Mouse (Mus musculus): Measurements from ENCODE around the gene Dagla. TPM values are rescaled to one million over a fixed set of nuclear protein-coding genes. Genes with fewer than 3 reads are reported as not detected.
A peak's percentile ranks its signal among the peaks of the same experiment; 100 is the strongest.

Dagla gene
- polyA plus RNA-seq, 1 experiment from 2014 or later: 11.5 TPM

DNA sequence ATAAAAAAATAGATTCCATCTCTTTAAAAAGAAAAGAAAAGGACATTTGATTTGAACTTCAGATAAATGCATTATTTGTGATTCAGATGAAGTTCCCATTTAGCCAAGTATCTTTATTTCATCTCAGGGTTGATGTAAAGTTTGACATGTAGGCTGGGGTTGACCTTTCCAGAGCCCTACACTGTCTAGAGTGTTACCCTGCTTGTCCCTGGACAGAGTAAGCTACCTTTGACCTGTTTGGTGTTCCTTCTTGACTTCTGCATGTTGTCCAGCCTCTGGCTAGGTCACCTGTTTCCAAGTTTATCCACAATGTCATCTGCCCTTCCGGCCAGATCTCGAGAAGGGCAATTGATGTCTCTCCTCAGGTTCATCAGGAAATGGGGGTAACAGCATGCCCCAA, 12.7 kb upstream of the Dagla start:
- H3K36me3 ChIP-seq (ENCODE audit: control insufficient read depth, insufficient read depth, low read length): no peaks in the 10 kb centered on the region
- H3K4me3 ChIP-seq (ENCODE audit: low read length): no peak overlapping the region
- H3K27me3 ChIP-seq (replicated peaks; ENCODE audit: control insufficient read depth, insufficient read depth, low read length): no peaks in the 10 kb centered on the region; the same call in 1 of the 2 replicates
- no peaks in the 10 kb centered on the region for H3K4me1 ChIP-seq (ENCODE audit: control insufficient read depth, insufficient read depth, low read depth, low read length)
- ATAC-seq: no peak
- no peak overlapping the region for H3K4me2 ChIP-seq (ENCODE audit: low read length)
- no peaks in the 10 kb centered on the region for H3K9me3 ChIP-seq (ENCODE audit: control insufficient read depth, low read length)
- H3K9ac ChIP-seq (ENCODE audit: low read depth, low read length): no peak overlapping the region
- H3K27ac ChIP-seq (ENCODE audit: low read depth, low read length): no peak overlapping the region
- 91% methylated on average over 2 of the region's 2 CpGs for WGBS

DNA sequence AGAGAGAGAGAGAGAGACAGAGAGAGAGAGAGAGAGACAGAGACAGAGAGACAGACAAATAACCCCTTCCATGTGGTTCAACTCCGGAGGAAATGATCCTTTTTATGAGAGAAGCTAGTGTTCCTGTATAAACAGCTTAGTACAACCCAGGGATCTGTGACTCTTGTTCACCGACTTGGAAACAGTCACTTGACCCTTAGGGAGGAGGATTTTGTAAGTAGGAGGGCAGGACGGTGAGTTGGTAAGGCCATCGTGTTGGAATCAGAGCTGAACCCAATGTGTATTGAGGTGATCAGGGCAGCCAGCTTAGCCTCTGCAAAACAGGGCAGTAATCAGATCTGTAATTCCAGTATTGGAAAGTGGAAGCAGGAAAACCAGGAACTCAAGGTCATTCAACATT, 12.3 kb upstream of the Dagla start:
- no peak overlapping the region for H3K27ac ChIP-seq (ENCODE audit: low read depth, low read length)
- no peaks in the 10 kb centered on the region for H3K36me3 ChIP-seq (ENCODE audit: control insufficient read depth, insufficient read depth, low read length)
- H3K9ac ChIP-seq (ENCODE audit: low read depth, low read length): no peak overlapping the region
- no peaks in the 10 kb centered on the region for H3K9me3 ChIP-seq (ENCODE audit: control insufficient read depth, low read length)
- no peak overlapping the region for H3K4me3 ChIP-seq (ENCODE audit: low read length)
- no peaks in the 10 kb centered on the region; the same call in 1 of the 2 replicates for H3K27me3 ChIP-seq (replicated peaks; ENCODE audit: control insufficient read depth, insufficient read depth, low read length)
- no peak for ATAC-seq
- no peaks in the 10 kb centered on the region for H3K4me1 ChIP-seq (ENCODE audit: control insufficient read depth, insufficient read depth, low read depth, low read length)
- H3K4me2 ChIP-seq (ENCODE audit: low read length): no peak overlapping the region
- WGBS: 76% methylated on average over 4 of the region's 4 CpGs

DNA sequence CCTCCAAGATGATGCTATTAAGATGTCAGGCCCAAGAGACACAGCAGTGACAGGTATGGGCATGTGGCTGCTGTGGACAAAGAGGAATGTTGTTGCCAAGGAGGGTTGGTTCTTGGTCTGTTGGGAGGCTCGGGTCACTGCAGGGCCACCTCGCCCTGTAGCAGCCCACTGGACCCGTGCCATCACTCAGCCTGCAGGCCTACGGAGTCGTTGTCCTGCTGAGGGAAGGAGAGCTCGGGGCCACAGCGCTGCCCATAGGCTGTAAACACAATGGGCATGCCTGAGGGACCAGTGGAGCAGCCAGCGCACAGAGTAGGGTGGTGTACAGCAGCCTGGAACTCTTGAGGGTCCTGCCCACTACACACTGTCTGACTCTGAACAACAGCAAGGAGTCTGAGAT, 7.4 kb upstream of the Dagla start:
- WGBS: 70% methylated on average over 8 of the region's 8 CpGs

DNA sequence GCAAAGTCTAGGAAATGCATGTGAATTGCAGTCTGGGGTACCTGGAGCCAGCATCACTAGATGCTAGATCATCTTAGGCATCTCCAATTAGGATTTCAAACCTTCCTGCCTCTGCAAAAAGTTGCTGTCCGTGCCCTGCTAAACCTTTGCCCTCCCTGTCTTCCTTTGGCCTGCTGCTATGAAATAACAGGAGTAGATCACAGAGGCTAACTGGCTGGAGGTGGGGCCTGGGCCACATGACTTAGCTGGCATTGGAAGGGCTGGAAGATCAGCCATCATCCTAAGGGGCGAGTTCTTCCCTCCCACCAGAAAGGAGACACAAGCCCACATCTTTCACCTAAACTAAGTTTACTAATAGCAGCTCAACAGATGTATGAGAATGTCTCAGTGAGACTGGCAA, 4.3 kb upstream of the Dagla start:
- Histone ChIP-seq H3K4me3 (ENCODE audit: low read length) (no peak overlapping the region), H3K4me2 (ENCODE audit: low read length) (no peak overlapping the region), H3K9me3 (ENCODE audit: control insufficient read depth, low read length) (no peaks in the 10 kb centered on the region), H3K27ac (ENCODE audit: low read depth, low read length) (no peak overlapping the region), H3K27me3 (replicated peaks; ENCODE audit: control insufficient read depth, insufficient read depth, low read length) (peaks cover 3% of the 10 kb centered on the region; the same call in 1 of the 2 replicates), H3K4me1 (ENCODE audit: control insufficient read depth, insufficient read depth, low read depth, low read length) (no peaks in the 10 kb centered on the region; the same call in 1 of the 2 replicates), H3K36me3 (ENCODE audit: control insufficient read depth, insufficient read depth, low read length) (no peaks in the 10 kb centered on the region), H3K9ac (ENCODE audit: low read depth, low read length) (no peak overlapping the region)
- ATAC-seq: no peak
- 47% methylated on average over 2 of the region's 2 CpGs for WGBS

More for the DNA sequence above, 7.4 kb upstream of the Dagla start:
- no peak overlapping the region for H3K27ac ChIP-seq (ENCODE audit: low read depth, low read length)
- H3K4me3 ChIP-seq (ENCODE audit: low read length): no peak overlapping the region
- ATAC-seq: no peak
- H3K27me3 ChIP-seq (replicated peaks; ENCODE audit: control insufficient read depth, insufficient read depth, low read length): no peaks in the 10 kb centered on the region
- H3K36me3 ChIP-seq (ENCODE audit: control insufficient read depth, insufficient read depth, low read length): no peaks in the 10 kb centered on the region
- no peak overlapping the region for H3K4me2 ChIP-seq (ENCODE audit: low read length)
- no peak overlapping the region for H3K9ac ChIP-seq (ENCODE audit: low read depth, low read length)
- H3K4me1 ChIP-seq (ENCODE audit: control insufficient read depth, insufficient read depth, low read depth, low read length): no peaks in the 10 kb centered on the region
- H3K9me3 ChIP-seq (ENCODE audit: control insufficient read depth, low read length): no peaks in the 10 kb centered on the region

DNA sequence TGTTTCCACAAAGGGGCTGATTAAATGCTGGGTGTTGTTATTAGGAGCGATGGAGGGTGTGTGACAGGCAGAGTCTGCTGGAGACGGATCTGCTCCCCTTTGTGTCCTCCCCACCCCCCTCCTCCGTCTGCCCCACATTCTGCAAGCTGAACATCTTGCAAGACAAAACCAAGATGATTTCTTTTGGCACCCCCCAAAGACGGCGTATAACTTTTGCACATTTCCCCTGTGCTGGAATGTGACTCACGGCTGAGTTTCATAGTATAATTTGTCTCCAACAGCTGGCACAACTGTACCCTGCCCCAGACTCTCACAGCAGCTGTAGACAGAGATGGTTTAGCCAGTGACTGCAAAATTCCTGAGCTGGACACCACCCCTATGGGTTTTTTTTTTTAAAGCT, 3.3 kb upstream of the Dagla start:
- peaks cover 7% of the 10 kb centered on the region for H3K4me1 ChIP-seq (ENCODE audit: control insufficient read depth, insufficient read depth, low read depth, low read length)
- no peak overlapping the region for H3K4me2 ChIP-seq (ENCODE audit: low read length)
- WGBS: 32% methylated on average over 6 of the region's 6 CpGs
- no peaks in the 10 kb centered on the region for H3K9me3 ChIP-seq (ENCODE audit: control insufficient read depth, low read length)
- H3K27me3 ChIP-seq (replicated peaks; ENCODE audit: control insufficient read depth, insufficient read depth, low read length): peaks cover 3% of the 10 kb centered on the region; the same call in 1 of the 2 replicates
- H3K9ac ChIP-seq (ENCODE audit: low read depth, low read length): no peak overlapping the region
- H3K27ac ChIP-seq (ENCODE audit: low read depth, low read length): no peak overlapping the region
- no peak overlapping the region for H3K4me3 ChIP-seq (ENCODE audit: low read length)
- ATAC-seq: no peak
- no peaks in the 10 kb centered on the region for H3K36me3 ChIP-seq (ENCODE audit: control insufficient read depth, insufficient read depth, low read length)

DNA sequence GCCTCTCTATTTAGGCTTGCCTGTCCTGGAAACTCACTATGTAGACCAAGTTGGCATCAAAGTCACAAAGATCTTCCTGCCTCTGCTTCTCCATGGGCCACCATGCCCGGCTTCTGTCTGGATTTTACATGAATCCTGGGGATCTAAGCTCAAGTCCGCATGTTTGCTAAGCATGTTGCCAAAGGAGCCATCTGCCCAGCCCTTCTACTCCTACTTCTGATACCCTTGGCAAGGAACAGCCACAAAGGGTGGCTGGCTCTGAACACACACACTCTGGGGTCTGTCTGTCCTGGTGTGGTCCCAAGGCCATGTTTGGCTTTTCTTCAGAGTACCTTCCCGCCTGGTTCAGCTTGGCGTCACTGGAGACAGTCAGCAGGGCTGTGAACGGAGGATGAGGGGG, 2.7 kb upstream of the Dagla start:
- no peak for ATAC-seq
- WGBS: 73% methylated on average over 5 of the region's 5 CpGs
- H3K4me2 ChIP-seq (ENCODE audit: low read length): no peak overlapping the region

DNA sequence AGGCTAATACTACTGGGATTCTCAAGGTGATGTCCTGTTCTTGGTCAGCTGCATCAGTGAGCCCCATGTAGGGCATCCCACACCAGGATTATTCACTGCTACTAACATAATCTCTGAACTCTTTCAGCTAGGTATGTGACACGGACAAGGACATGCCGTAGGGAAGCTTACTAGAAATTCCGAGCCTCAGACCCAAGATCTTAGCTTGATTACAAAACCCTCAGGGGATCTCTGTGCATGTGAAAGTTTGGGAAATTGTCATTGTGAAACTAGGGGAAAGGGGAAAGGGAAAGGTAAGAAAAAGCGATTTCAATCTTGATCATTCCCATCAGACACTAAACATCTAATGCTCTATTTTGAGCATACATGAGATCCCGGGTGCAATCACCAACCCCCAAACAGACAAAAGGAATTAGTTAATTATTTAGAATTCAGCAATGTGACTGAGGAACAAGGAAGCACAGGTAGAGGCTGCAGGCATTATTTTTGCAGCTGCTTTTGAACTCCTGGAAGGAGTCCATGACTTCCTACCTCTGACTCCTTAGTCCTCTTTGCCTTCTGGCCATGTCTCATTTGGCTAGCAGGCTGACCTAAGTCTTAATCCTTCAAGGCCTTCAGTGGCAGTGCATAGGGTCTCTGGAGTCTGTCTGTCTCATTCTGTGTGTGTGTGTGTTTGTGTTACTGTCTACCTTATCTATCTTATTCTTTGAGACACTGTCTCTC, 2.0 kb upstream of the Dagla start:
- no peaks in the 10 kb centered on the region for H3K9me3 ChIP-seq (ENCODE audit: control insufficient read depth, low read length)
- peaks cover 3% of the 10 kb centered on the region; the same call in 1 of the 2 replicates for H3K27me3 ChIP-seq (replicated peaks; ENCODE audit: control insufficient read depth, insufficient read depth, low read length)
- no peak overlapping the region for H3K27ac ChIP-seq (ENCODE audit: low read depth, low read length)
- no peak overlapping the region for H3K9ac ChIP-seq (ENCODE audit: low read depth, low read length)
- no peak overlapping the region for H3K4me3 ChIP-seq (ENCODE audit: low read length)
- 85% methylated on average over 5 of the region's 5 CpGs for WGBS
- H3K4me1 ChIP-seq (ENCODE audit: control insufficient read depth, insufficient read depth, low read depth, low read length): peaks cover 16% of the 10 kb centered on the region
- no peak overlapping the region for H3K4me2 ChIP-seq (ENCODE audit: low read length)
- no peak for ATAC-seq
- no peaks in the 10 kb centered on the region for H3K36me3 ChIP-seq (ENCODE audit: control insufficient read depth, insufficient read depth, low read length)

More for the DNA sequence above, 2.7 kb upstream of the Dagla start:
- Histone ChIP-seq H3K4me3 (ENCODE audit: low read length) (no peak overlapping the region), H3K27ac (ENCODE audit: low read depth, low read length) (no peak overlapping the region), H3K27me3 (replicated peaks; ENCODE audit: control insufficient read depth, insufficient read depth, low read length) (peaks cover 3% of the 10 kb centered on the region; the same call in 1 of the 2 replicates), H3K36me3 (ENCODE audit: control insufficient read depth, insufficient read depth, low read length) (no peaks in the 10 kb centered on the region), H3K4me1 (ENCODE audit: control insufficient read depth, insufficient read depth, low read depth, low read length) (peaks cover 11% of the 10 kb centered on the region), H3K9me3 (ENCODE audit: control insufficient read depth, low read length) (no peaks in the 10 kb centered on the region), H3K9ac (ENCODE audit: low read depth, low read length) (no peak overlapping the region)

DNA sequence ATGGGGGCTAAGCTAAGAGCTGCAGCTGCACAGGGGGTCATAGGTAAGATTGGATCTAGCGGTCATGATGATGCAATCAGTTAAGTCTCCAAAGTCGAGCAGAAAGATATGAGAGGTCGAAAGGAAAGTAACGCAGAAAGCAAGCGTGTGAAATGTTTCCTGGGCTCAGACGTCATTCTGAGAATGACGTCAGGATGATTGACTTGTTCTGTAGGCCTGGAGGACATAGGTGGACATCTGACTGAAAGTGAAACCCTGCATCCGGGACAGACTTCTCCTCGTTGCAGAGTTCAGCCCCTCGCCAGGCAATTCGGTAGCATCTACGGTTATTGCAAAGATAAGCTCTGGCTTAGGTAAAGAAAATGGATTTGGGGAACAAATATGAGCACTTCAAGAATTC, 963 bp upstream of the Dagla start:
- no peak overlapping the region for H3K9ac ChIP-seq (ENCODE audit: low read depth, low read length)
- H3K4me2 ChIP-seq (ENCODE audit: low read length): no peak overlapping the region
- H3K27me3 ChIP-seq (replicated peaks; ENCODE audit: control insufficient read depth, insufficient read depth, low read length): peaks cover 3% of the 10 kb centered on the region; the same call in 1 of the 2 replicates
- H3K27ac ChIP-seq (ENCODE audit: low read depth, low read length): no peak overlapping the region
- no peaks in the 10 kb centered on the region for H3K9me3 ChIP-seq (ENCODE audit: control insufficient read depth, low read length)
- no peak for ATAC-seq
- no peaks in the 10 kb centered on the region for H3K36me3 ChIP-seq (ENCODE audit: control insufficient read depth, insufficient read depth, low read length)
- peaks cover 16% of the 10 kb centered on the region for H3K4me1 ChIP-seq (ENCODE audit: control insufficient read depth, insufficient read depth, low read depth, low read length)
- 88% methylated on average over 12 of the region's 12 CpGs for WGBS
- H3K4me3 ChIP-seq (ENCODE audit: low read length): no peak overlapping the region

DNA sequence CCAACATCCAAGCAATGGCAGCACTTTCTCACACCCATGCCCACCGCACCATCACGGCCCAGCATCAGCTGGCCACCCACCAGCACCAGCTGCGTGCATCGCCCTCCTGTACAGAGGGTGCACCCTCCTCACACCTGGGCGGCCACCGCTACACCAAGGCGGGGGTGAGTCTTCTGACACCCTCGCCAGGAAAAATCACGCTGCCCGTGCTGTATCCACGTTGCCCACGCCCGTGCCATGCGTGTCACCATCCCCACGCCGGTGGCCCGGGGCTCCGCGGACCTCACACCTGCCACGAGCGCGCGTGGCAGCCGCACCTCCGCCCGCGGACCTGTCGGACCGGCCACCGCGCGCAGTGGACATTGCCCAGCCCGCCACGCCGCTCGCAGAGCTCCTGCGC, 282 bp downstream of the Dagla start:
- ATAC-seq: peak; percentile 61
- peak overlapping the region; percentile 96 for H3K9ac ChIP-seq (ENCODE audit: low read depth, low read length)
- H3K36me3 ChIP-seq (ENCODE audit: control insufficient read depth, insufficient read depth, low read length): no peaks in the 10 kb centered on the region
- H3K4me2 ChIP-seq (ENCODE audit: low read length): peak overlapping the region; percentile 81
- H3K4me3 ChIP-seq (ENCODE audit: low read length): peak overlapping the region; percentile 84
- WGBS: 4% methylated on average over 37 of the region's 37 CpGs
- H3K9me3 ChIP-seq (ENCODE audit: control insufficient read depth, low read length): no peaks in the 10 kb centered on the region
- peaks cover 6% of the 10 kb centered on the region for H3K27me3 ChIP-seq (replicated peaks; ENCODE audit: control insufficient read depth, insufficient read depth, low read length)
- peak overlapping the region; percentile 52; the same call in 1 of the 2 replicates for H3K27ac ChIP-seq (ENCODE audit: low read depth, low read length)
- peaks cover 16% of the 10 kb centered on the region for H3K4me1 ChIP-seq (ENCODE audit: control insufficient read depth, insufficient read depth, low read depth, low read length)
